In genomic region chr3:95181841-95182240, GRCm38 (mm10) we compare ENCODE assay signal across 25 mouse cellular contexts. TPM values are rescaled to one million over a fixed set of nuclear protein-coding genes. Genes with fewer than 3 reads are reported as not detected.
"Had no signal": no experiment of that assay in that cellular context is flagged by ENCODE, and none has a peak within 500 bp of the region (broad histone marks: within the 10 kb centered on the region; RNA-seq: fewer than 3 reads in every experiment).

No protein-coding gene starts in this region.

- H3K4me2 ChIP-seq: liver, embryonic 15.5 days; lung, embryonic 15.5 days; midbrain, embryonic 11.5 days; midbrain, embryonic 13.5 days; midbrain, embryonic 15.5 days; neural tube, embryonic 13.5 days; neural tube, embryonic 15.5 days; stomach, embryonic 15.5 days had no signal

- ATAC-seq: liver, postnatal 0 days; lung, postnatal 0 days; midbrain, embryonic 13.5 days; midbrain, embryonic 15.5 days had no signal

- H3K9me3 ChIP-seq: liver, embryonic 15.5 days; lung, embryonic 15.5 days; megakaryocyte, embryonic 14.5 days; midbrain, embryonic 13.5 days; midbrain, embryonic 15.5 days; neural tube, embryonic 13.5 days; neural tube, embryonic 15.5 days; stomach, embryonic 15.5 days had no signal

- H3K27me3 ChIP-seq: lung, embryonic 15.5 days; midbrain, embryonic 13.5 days; midbrain, embryonic 15.5 days; neural tube, embryonic 13.5 days; neural tube, embryonic 15.5 days; stomach, embryonic 15.5 days had no signal

- H3K4me1 ChIP-seq: liver, embryonic 15.5 days; lung, embryonic 15.5 days; midbrain, embryonic 13.5 days; midbrain, embryonic 15.5 days; neural tube, embryonic 13.5 days; neural tube, embryonic 15.5 days; stomach, embryonic 15.5 days had no signal

- H3K27ac ChIP-seq: liver, embryonic 15.5 days; lung, embryonic 15.5 days; macrophage; midbrain, embryonic 13.5 days; midbrain, embryonic 15.5 days; neural tube, embryonic 13.5 days; neural tube, embryonic 15.5 days; stomach, embryonic 15.5 days; stomach, postnatal 0 days had no signal

- DNase-seq: liver, postnatal 0 days; lung, adult 2 months; lung, postnatal 14 days; lung, postnatal 36 days; retina, postnatal 1 day; right cerebral cortex, adult 18-20 months; right cerebral cortex, postnatal 25 days; right cerebral cortex, postnatal 4 days; spleen, adult 18-20 months; thymus, adult 2 months; thymus, postnatal 25 days; thymus, postnatal 4 days had no signal

- H3K9ac ChIP-seq: liver, embryonic 15.5 days; liver, postnatal 0 days; lung, embryonic 15.5 days; midbrain, embryonic 13.5 days; midbrain, embryonic 15.5 days; neural tube, embryonic 13.5 days; neural tube, embryonic 15.5 days; stomach, embryonic 15.5 days had no signal

- H3K4me3 ChIP-seq: liver, embryonic 15.5 days; lung, embryonic 15.5 days; megakaryocyte, embryonic 14.5 days; midbrain, embryonic 13.5 days; midbrain, embryonic 15.5 days; myocyte; neural tube, embryonic 13.5 days; neural tube, embryonic 15.5 days; stomach, embryonic 15.5 days had no signal

RNA-seq across cellular contexts. Expression of gene Sema6c, which starts 21.6 kb away (rescaled TPM):
- polyA plus RNA-seq: macrophage had no signal
